In genomic region chr8:111061688-111062071, GRCm38 (mm10) we compare ENCODE assay signal across 7 mouse cellular contexts. TPM values are rescaled to one million over a fixed set of nuclear protein-coding genes. Genes with fewer than 3 reads are reported as not detected.
DNase-seq lines count a peak whose midpoint lies in the region; ATAC-seq lines count a peak whose summit lies in the region.

No protein-coding gene starts in this region.

- DNase-seq in neural tube, embryonic 11.5 days (ENCODE audit: low spot score), result no peak
- DNase-seq in neural tube, embryonic 10.5 days (ENCODE audit: extremely low spot score, low spot score), result no peak
- no peak for DNase-seq in MN1 (ENCODE audit: low spot score)
- DNase-seq in gastrocnemius, adult 8-10 months (ENCODE audit: low spot score in 2 of 2), result no peak

- H3K4me2 ChIP-seq in neural tube, embryonic 11.5 days (ENCODE audit: low read depth), result peak overlapping the region; percentile 70
- peak overlapping the region; percentile 85 for H3K4me2 ChIP-seq in embryonic facial prominence, embryonic 13.5 days
- peak overlapping the region; percentile 75 for H3K4me2 ChIP-seq in hindbrain, embryonic 16.5 days (ENCODE audit: low read length)
- H3K4me2 ChIP-seq in midbrain, embryonic 16.5 days (ENCODE audit: low read length), result peak overlapping the region; percentile 60

- H3K4me3 ChIP-seq in neural tube, embryonic 11.5 days (ENCODE audit: low read depth, low read length), result peak overlapping the region; percentile 51
- H3K4me3 ChIP-seq in embryonic facial prominence, embryonic 13.5 days, result peak overlapping the region; percentile 73
- peak overlapping the region; percentile 55 for H3K4me3 ChIP-seq in hindbrain, embryonic 16.5 days (ENCODE audit: low read length)
- H3K4me3 ChIP-seq in midbrain, embryonic 16.5 days (ENCODE audit: low read depth, low read length), result peak overlapping the region; percentile 62

- peak; percentile 7 for ATAC-seq in neural tube, embryonic 11.5 days (ENCODE audit: insufficient read depth, low FRiP score, low TSS enrichment)
- ATAC-seq in embryonic facial prominence, embryonic 13.5 days (ENCODE audit: insufficient number of reproducible peaks, insufficient read depth, low FRiP score, low TSS enrichment, low read depth), result 0 out of 2 replicates have a peak, but pooled peaks have one; percentile 7
- peak; percentile 15 for ATAC-seq in hindbrain, embryonic 16.5 days
- ATAC-seq in midbrain, embryonic 16.5 days, result peak; percentile 27

- no peaks in the 10 kb centered on the region; the same call in 1 of the 2 replicates for H3K36me3 ChIP-seq in neural tube, embryonic 11.5 days (ENCODE audit: control insufficient read depth, insufficient read depth, low read length)
- no peaks in the 10 kb centered on the region for H3K36me3 ChIP-seq in embryonic facial prominence, embryonic 13.5 days
- H3K36me3 ChIP-seq in hindbrain, embryonic 16.5 days (ENCODE audit: control insufficient read depth, insufficient read depth, low read length), result no peaks in the 10 kb centered on the region; the same call in 1 of the 2 replicates
- H3K36me3 ChIP-seq in midbrain, embryonic 16.5 days (ENCODE audit: control insufficient read depth, insufficient read depth, low read length), result 0 out of 2 replicates have a peak, but pooled peaks cover 2% of the 10 kb centered on the region

- peak overlapping the region; percentile 58 for H3K27ac ChIP-seq in neural tube, embryonic 11.5 days (ENCODE audit: low read depth, low read length)
- peak overlapping the region; percentile 66 for H3K27ac ChIP-seq in embryonic facial prominence, embryonic 13.5 days
- H3K27ac ChIP-seq in hindbrain, embryonic 16.5 days (ENCODE audit: low read depth, low read length), result peak overlapping the region; percentile 72
- peak overlapping the region; percentile 85 for H3K27ac ChIP-seq in midbrain, embryonic 16.5 days (ENCODE audit: low read length)

- peaks cover 14% of the 10 kb centered on the region for H3K4me1 ChIP-seq in neural tube, embryonic 11.5 days (ENCODE audit: control insufficient read depth, insufficient read depth, low read length)
- H3K4me1 ChIP-seq in embryonic facial prominence, embryonic 13.5 days, result peaks cover 31% of the 10 kb centered on the region
- peaks cover 21% of the 10 kb centered on the region for H3K4me1 ChIP-seq in hindbrain, embryonic 16.5 days (ENCODE audit: control insufficient read depth, insufficient read depth, low read depth, low read length)
- H3K4me1 ChIP-seq in midbrain, embryonic 16.5 days (ENCODE audit: control insufficient read depth, insufficient read depth, low read length), result peaks cover 29% of the 10 kb centered on the region

- H3K9ac ChIP-seq in neural tube, embryonic 11.5 days (ENCODE audit: low read length), result peak overlapping the region; percentile 64
- peak overlapping the region; percentile 76 for H3K9ac ChIP-seq in embryonic facial prominence, embryonic 13.5 days
- H3K9ac ChIP-seq in hindbrain, embryonic 16.5 days (ENCODE audit: low read depth, low read length), result peak overlapping the region; percentile 58
- H3K9ac ChIP-seq in midbrain, embryonic 16.5 days (ENCODE audit: low read depth, low read length), result peak overlapping the region; percentile 71

- WGBS in neural tube, embryonic 11.5 days, result 0% methylated on average over 14 of the region's 14 CpGs
- under 1% methylated on average over 14 of the region's 14 CpGs for WGBS in embryonic facial prominence, embryonic 13.5 days
- WGBS in hindbrain, embryonic 16.5 days, result 1% methylated on average over 14 of the region's 14 CpGs
- 1% methylated on average over 14 of the region's 14 CpGs for WGBS in midbrain, embryonic 16.5 days

- no peaks in the 10 kb centered on the region for H3K27me3 ChIP-seq in neural tube, embryonic 11.5 days (ENCODE audit: control insufficient read depth, insufficient read depth, low read length)
- no peaks in the 10 kb centered on the region for H3K27me3 ChIP-seq in embryonic facial prominence, embryonic 13.5 days
- H3K27me3 ChIP-seq in hindbrain, embryonic 16.5 days (replicated peaks; ENCODE audit: control insufficient read depth, insufficient read depth, low read length), result no peaks in the 10 kb centered on the region
- no peaks in the 10 kb centered on the region for H3K27me3 ChIP-seq in midbrain, embryonic 16.5 days (ENCODE audit: control insufficient read depth, insufficient read depth, low read depth, low read length)

- H3K9me3 ChIP-seq in neural tube, embryonic 11.5 days (ENCODE audit: control insufficient read depth, low read length), result no peaks in the 10 kb centered on the region
- no peaks in the 10 kb centered on the region for H3K9me3 ChIP-seq in embryonic facial prominence, embryonic 13.5 days
- H3K9me3 ChIP-seq in hindbrain, embryonic 16.5 days (ENCODE audit: control insufficient read depth, low read length), result no peaks in the 10 kb centered on the region
- no peaks in the 10 kb centered on the region for H3K9me3 ChIP-seq in midbrain, embryonic 16.5 days (replicated peaks; ENCODE audit: control insufficient read depth, low read length, poor library complexity, severe bottlenecking)

RNA-seq across cellular contexts. Expression of gene Exosc6, which starts 5.5 kb away (rescaled TPM):
- 11.4 and 16.4 TPM in 2 replicates for polyA plus RNA-seq in neural tube, embryonic 11.5 days (2014; fragmentation: Nextera tagmentation; extraction: Ambion mirVana)
- polyA plus RNA-seq in embryonic facial prominence, embryonic 13.5 days (2015; fragmentation: Nextera tagmentation; extraction: Ambion mirVana), result 9.3 and 14.6 TPM in 2 replicates
- polyA plus RNA-seq in hindbrain, embryonic 16.5 days (2015; fragmentation: Nextera tagmentation; extraction: Ambion mirVana), result not detected in 2 replicates
- not detected in 2 replicates for polyA plus RNA-seq in midbrain, embryonic 16.5 days (2015; fragmentation: Nextera tagmentation; extraction: Ambion mirVana)
- not detected for total RNA-seq in gastrocnemius, adult 8-10 months (2022)

RNA-seq across cellular contexts. Expression of gene Aars, which starts 28.7 kb away (rescaled TPM):
- polyA plus RNA-seq in neural tube, embryonic 11.5 days (2014; fragmentation: Nextera tagmentation; extraction: Ambion mirVana), result 79.7 and 89.6 TPM in 2 replicates
- 54.2 and 54.8 TPM in 2 replicates for polyA plus RNA-seq in embryonic facial prominence, embryonic 13.5 days (2015; fragmentation: Nextera tagmentation; extraction: Ambion mirVana)
- polyA plus RNA-seq in hindbrain, embryonic 16.5 days (2015; fragmentation: Nextera tagmentation; extraction: Ambion mirVana), result 92.2 and 94.7 TPM in 2 replicates
- 87.9 and 91.6 TPM in 2 replicates for polyA plus RNA-seq in midbrain, embryonic 16.5 days (2015; fragmentation: Nextera tagmentation; extraction: Ambion mirVana)
- 10 to 100 TPM; 41.3 to 51.9 (median 48.3) TPM for total RNA-seq in gastrocnemius, adult 8-10 months (2022)

RNA-seq across cellular contexts. Expression of gene Ddx19b, which starts 30.1 kb away (rescaled TPM):
- polyA plus RNA-seq in neural tube, embryonic 11.5 days (2014; fragmentation: Nextera tagmentation; extraction: Ambion mirVana), result 7.3 and 7.4 TPM in 2 replicates
- polyA plus RNA-seq in embryonic facial prominence, embryonic 13.5 days (2015; fragmentation: Nextera tagmentation; extraction: Ambion mirVana), result 4.3 and 5.8 TPM in 2 replicates
- polyA plus RNA-seq in hindbrain, embryonic 16.5 days (2015; fragmentation: Nextera tagmentation; extraction: Ambion mirVana), result 6.7 and 6.9 TPM in 2 replicates
- polyA plus RNA-seq in midbrain, embryonic 16.5 days (2015; fragmentation: Nextera tagmentation; extraction: Ambion mirVana), result 7.2 and 7.9 TPM in 2 replicates
- total RNA-seq in gastrocnemius, adult 8-10 months (2022), result 10 to 100 TPM; 12.2 to 15.2 (median 13.7) TPM

RNA-seq across cellular contexts. Expression of gene Clec18a, which starts 30.5 kb away (rescaled TPM):
- 0.38 and 0.55 TPM in 2 replicates for polyA plus RNA-seq in neural tube, embryonic 11.5 days (2014; fragmentation: Nextera tagmentation; extraction: Ambion mirVana)
- polyA plus RNA-seq in embryonic facial prominence, embryonic 13.5 days (2015; fragmentation: Nextera tagmentation; extraction: Ambion mirVana), result 0.27 TPM in 1 of 2 replicates, not detected in the other
- polyA plus RNA-seq in hindbrain, embryonic 16.5 days (2015; fragmentation: Nextera tagmentation; extraction: Ambion mirVana), result 0.49 and 0.65 TPM in 2 replicates
- polyA plus RNA-seq in midbrain, embryonic 16.5 days (2015; fragmentation: Nextera tagmentation; extraction: Ambion mirVana), result 0.26 and 0.47 TPM in 2 replicates
- total RNA-seq in gastrocnemius, adult 8-10 months (2022), result under 1 TPM; 0.13 to 0.54 (median 0.29) TPM

RNA-seq across cellular contexts. Expression of gene Pdpr, which starts 32.8 kb away (rescaled TPM):
- 5.3 and 6.2 TPM in 2 replicates for polyA plus RNA-seq in neural tube, embryonic 11.5 days (2014; fragmentation: Nextera tagmentation; extraction: Ambion mirVana)
- polyA plus RNA-seq in embryonic facial prominence, embryonic 13.5 days (2015; fragmentation: Nextera tagmentation; extraction: Ambion mirVana), result 11.0 and 11.5 TPM in 2 replicates
- 9.5 and 10.5 TPM in 2 replicates for polyA plus RNA-seq in hindbrain, embryonic 16.5 days (2015; fragmentation: Nextera tagmentation; extraction: Ambion mirVana)
- polyA plus RNA-seq in midbrain, embryonic 16.5 days (2015; fragmentation: Nextera tagmentation; extraction: Ambion mirVana), result 7.9 and 10.1 TPM in 2 replicates
- total RNA-seq in gastrocnemius, adult 8-10 months (2022), result 100 to 1,000 TPM; 110 to 135 (median 133) TPM

Comparison
In these comparisons a context has a peak if more than half of its experiments do, and no peak if none do; other contexts are left out.
1. RNA of gene Exosc6, which starts 5.5 kb away (polyA plus RNA-seq): 9.3 to 14.6 TPM in embryonic facial prominence, embryonic 13.5 days and 11.4 to 16.4 TPM in neural tube, embryonic 11.5 days; not detected in hindbrain, embryonic 16.5 days and not detected in midbrain, embryonic 16.5 days; every median in the first group is over 10 times any median in the second.
2. Peak in every context shown above with its lines, with median percentiles within 50 percentile points of each other: ATAC-seq, H3K27ac ChIP-seq, H3K4me2 ChIP-seq, H3K4me3 ChIP-seq and H3K9ac ChIP-seq.